In the genomic region with DNA sequence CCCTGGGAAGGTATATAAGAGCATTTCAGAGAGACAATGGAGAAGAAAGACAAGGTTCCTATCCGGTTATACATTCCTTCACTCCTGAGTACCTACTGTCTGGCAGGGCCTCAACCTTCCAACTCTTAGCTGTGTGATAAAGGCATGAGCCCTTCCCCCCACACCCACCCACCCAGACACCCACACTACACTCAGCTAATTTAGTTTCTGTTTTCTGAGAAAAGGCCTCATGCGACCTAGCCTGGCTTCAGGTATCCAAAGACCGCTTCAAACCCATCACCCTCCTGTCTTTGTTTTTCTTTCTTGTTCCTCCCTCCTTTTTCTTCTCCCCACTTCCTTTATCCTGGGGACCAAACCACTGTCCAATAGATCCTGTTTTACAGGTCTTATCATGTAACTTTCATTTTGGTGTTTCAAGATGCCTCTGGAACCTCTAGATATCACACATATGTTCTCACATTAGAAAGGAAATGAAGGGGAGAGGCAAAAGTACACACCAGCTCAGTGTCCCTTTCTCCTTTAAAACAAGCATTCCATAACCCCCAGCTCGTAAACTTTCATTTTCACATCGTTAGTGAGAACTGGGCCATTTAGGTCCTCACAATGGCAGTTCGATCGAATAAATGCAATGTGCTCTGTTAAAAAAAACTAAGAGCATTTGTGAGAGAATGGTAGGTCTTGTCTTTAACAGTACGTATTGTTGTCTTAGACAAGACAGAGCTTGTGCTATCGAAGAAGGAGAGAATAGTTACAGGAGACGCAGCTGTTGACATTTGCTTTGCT, we compare ENCODE assay signal across 8 mouse cellular contexts. TPM values are rescaled to one million over a fixed set of nuclear protein-coding genes. Genes with fewer than 3 reads are reported as not detected.
DNase-seq lines count a peak whose midpoint lies in the region; ATAC-seq and TF ChIP-seq lines count a peak whose summit lies in the region.

No protein-coding gene starts in this region.

- DNase-seq in stomach, postnatal 0 days (ENCODE audit: low spot score) = no peak
- DNase-seq in liver, embryonic 11.5 days (ENCODE audit: low spot score) = no peak
- DNase-seq in embryo, embryonic 10 days (ENCODE audit: low spot score) = no peak
- no peak for DNase-seq in cerebellum, adult 11-12 months
- DNase-seq in right cerebral cortex, postnatal 36 days (ENCODE audit: low spot score in 2 of 2) = no peak

- TF ChIP-seq CTCF in stomach, postnatal 0 days (IDR thresholded peaks at IDR 0.05; ENCODE audit: low read depth) = no peak

- H3K4me2 ChIP-seq in stomach, embryonic 14.5 days (replicated peaks; ENCODE audit: low read depth, low read length) = peak overlapping the region; percentile 30
- no peak overlapping the region for H3K4me2 ChIP-seq in stomach, postnatal 0 days (replicated peaks; ENCODE audit: low read depth)
- H3K4me2 ChIP-seq in liver, embryonic 11.5 days = peak overlapping the region; percentile 64

- H3K27ac ChIP-seq in stomach, embryonic 14.5 days (ENCODE audit: low read length) = no peak overlapping the region
- H3K27ac ChIP-seq in stomach, postnatal 0 days (replicated peaks) = no peak overlapping the region
- peak overlapping the region; percentile 87 for H3K27ac ChIP-seq in liver, embryonic 11.5 days (ENCODE audit: low read depth, low read length)

- peak overlapping the region; percentile 90 for H3K4me3 ChIP-seq in erythroblast, embryonic 14.5 days (replicated peaks)
- H3K4me3 ChIP-seq in stomach, embryonic 14.5 days (ENCODE audit: low read depth, low read length) = peak overlapping the region; percentile 65; the same call in 1 of the 2 replicates
- H3K4me3 ChIP-seq in stomach, postnatal 0 days (ENCODE audit: low read depth, low read length) = no peak overlapping the region
- peak overlapping the region; percentile 89 for H3K4me3 ChIP-seq in liver, embryonic 11.5 days (ENCODE audit: low read depth, low read length)

- WGBS in stomach, embryonic 14.5 days = 79% methylated on average over 10 of the region's 10 CpGs
- 72% methylated on average over 10 of the region's 10 CpGs for WGBS in stomach, postnatal 0 days
- WGBS in liver, embryonic 11.5 days = 65% methylated on average over 10 of the region's 10 CpGs

- H3K4me1 ChIP-seq in erythroblast, embryonic 14.5 days (ENCODE audit: control insufficient read depth) = peaks cover 55% of the 10 kb centered on the region
- peaks cover 17% of the 10 kb centered on the region for H3K4me1 ChIP-seq in stomach, embryonic 14.5 days (ENCODE audit: control insufficient read depth, insufficient read depth, low read length)
- H3K4me1 ChIP-seq in stomach, postnatal 0 days (replicated peaks; ENCODE audit: control insufficient read depth, insufficient read depth) = peaks cover 4% of the 10 kb centered on the region; the same call in 1 of the 2 replicates
- H3K4me1 ChIP-seq in liver, embryonic 11.5 days (replicated peaks; ENCODE audit: control insufficient read depth, insufficient read depth, low read length) = peaks cover 21% of the 10 kb centered on the region

- no peak for TF ChIP-seq EP300 in stomach, postnatal 0 days (optimal IDR thresholded peaks at IDR 0.05)

- H3K9me3 ChIP-seq in erythroblast, embryonic 14.5 days (ENCODE audit: control insufficient read depth, low read length) = no peaks in the 10 kb centered on the region
- H3K9me3 ChIP-seq in stomach, embryonic 14.5 days (ENCODE audit: control insufficient read depth, low read depth, low read length) = no peaks in the 10 kb centered on the region
- no peaks in the 10 kb centered on the region for H3K9me3 ChIP-seq in stomach, postnatal 0 days (ENCODE audit: control insufficient read depth, low read length)
- no peaks in the 10 kb centered on the region for H3K9me3 ChIP-seq in liver, embryonic 11.5 days (ENCODE audit: control insufficient read depth, low read length)

- no peaks in the 10 kb centered on the region for H3K27me3 ChIP-seq in erythroblast, embryonic 14.5 days (ENCODE audit: control insufficient read depth)
- no peaks in the 10 kb centered on the region for H3K27me3 ChIP-seq in stomach, embryonic 14.5 days (ENCODE audit: control insufficient read depth, insufficient read depth, low read length)
- H3K27me3 ChIP-seq in stomach, postnatal 0 days (ENCODE audit: control insufficient read depth, insufficient read depth, low read length) = no peaks in the 10 kb centered on the region
- H3K27me3 ChIP-seq in liver, embryonic 11.5 days (replicated peaks; ENCODE audit: control insufficient read depth, insufficient read depth, low read length) = no peaks in the 10 kb centered on the region

- H3K36me3 ChIP-seq in erythroblast, embryonic 14.5 days (ENCODE audit: control insufficient read depth) = peaks cover 21% of the 10 kb centered on the region
- H3K36me3 ChIP-seq in stomach, embryonic 14.5 days (ENCODE audit: control insufficient read depth, insufficient read depth, low read length) = no peaks in the 10 kb centered on the region
- no peaks in the 10 kb centered on the region for H3K36me3 ChIP-seq in stomach, postnatal 0 days (ENCODE audit: control insufficient read depth, insufficient read depth, low read length)
- no peaks in the 10 kb centered on the region for H3K36me3 ChIP-seq in liver, embryonic 11.5 days (ENCODE audit: control insufficient read depth, insufficient read depth, low read length)

- ATAC-seq in erythroblast, adult 5-6 weeks (replicated peaks; ENCODE audit: low FRiP score, poor library complexity, severe bottlenecking) = no peak
- ATAC-seq in stomach, embryonic 14.5 days (ENCODE audit: insufficient number of reproducible peaks, insufficient read depth, low FRiP score, low read depth) = no peak
- ATAC-seq in stomach, postnatal 0 days (ENCODE audit: low FRiP score, low TSS enrichment) = no peak
- ATAC-seq in liver, embryonic 11.5 days (replicated peaks; ENCODE audit: low FRiP score) = peak; percentile 23

- H3K9ac ChIP-seq in stomach, embryonic 14.5 days (replicated peaks; ENCODE audit: low read depth, low read length) = no peak overlapping the region
- no peak overlapping the region; the same call in 1 of the 2 replicates for H3K9ac ChIP-seq in stomach, postnatal 0 days (ENCODE audit: low read length)
- peak overlapping the region; percentile 59 for H3K9ac ChIP-seq in liver, embryonic 11.5 days (ENCODE audit: low read depth, low read length)

RNA-seq across cellular contexts. Expression of gene Sh3glb1, which starts 1.1 kb away (rescaled TPM):
- polyA plus RNA-seq in erythroblast, embryonic 14.5 days (2012) = 15.0 and 16.1 TPM in 2 replicates
- 120 and 163 TPM in 2 replicates for total RNA-seq in erythroblast, adult 5-6 weeks (2015; ENCODE audit: low replicate concordance)
- 118 and 151 TPM in 2 replicates for total RNA-seq in erythroblast, adult 5-6 weeks (2017; ENCODE audit: low replicate concordance)
- polyA plus RNA-seq in stomach, embryonic 14.5 days (2014; fragmentation: Nextera tagmentation; extraction: Ambion mirVana) = 93.8 and 100 TPM in 2 replicates
- 125 and 130 TPM in 2 replicates for polyA plus RNA-seq in stomach, postnatal 0 days (2015; fragmentation: Nextera tagmentation; extraction: Ambion mirVana)
- 97.7 and 100 TPM in 2 replicates for polyA plus RNA-seq in liver, embryonic 11.5 days (2014; fragmentation: Nextera tagmentation; extraction: Ambion mirVana)

RNA-seq across cellular contexts. Expression of gene Clca3a1, which starts 39.5 kb away (rescaled TPM):
- not detected in 2 replicates for polyA plus RNA-seq in erythroblast, embryonic 14.5 days (2012)
- total RNA-seq in erythroblast, adult 5-6 weeks (2015; ENCODE audit: low replicate concordance) = 4.2 and 11.5 TPM in 2 replicates
- 9.4 and 11.4 TPM in 2 replicates for total RNA-seq in erythroblast, adult 5-6 weeks (2017; ENCODE audit: low replicate concordance)
- 2.2 and 2.5 TPM in 2 replicates for polyA plus RNA-seq in stomach, embryonic 14.5 days (2014; fragmentation: Nextera tagmentation; extraction: Ambion mirVana)
- 0.70 and 0.82 TPM in 2 replicates for polyA plus RNA-seq in stomach, postnatal 0 days (2015; fragmentation: Nextera tagmentation; extraction: Ambion mirVana)
- 3.0 and 3.1 TPM in 2 replicates for polyA plus RNA-seq in liver, embryonic 11.5 days (2014; fragmentation: Nextera tagmentation; extraction: Ambion mirVana)
